Mouse (Mus musculus) monocyte, adult 5-6 weeks (primary cell): ENCODE measurements at regions not wholly inside any gene's neighbourhood (a gene's known extent, or its start where the extent isn't known, plus 50 kb on each side); places are given as distances from the start of the nearest gene placed in this dataset.
"Not testable (repeated sequence)": the region's sequence is repeated elsewhere in the genome, so short reads cannot be mapped to it uniquely, and the experiment has no call there.

Experiments used
- ATAC-seq: fragments of 153-309, 156-312 bp; replicated peaks from 2 replicates; pipeline ENCODE4 v1.8.0; 2017; ENCODE audit warnings: mild to moderate bottlenecking; ENCODE audit not compliant: low TSS enrichment, insufficient number of reproducible peaks, severe bottlenecking, poor library complexity, low FRiP score

DNA sequence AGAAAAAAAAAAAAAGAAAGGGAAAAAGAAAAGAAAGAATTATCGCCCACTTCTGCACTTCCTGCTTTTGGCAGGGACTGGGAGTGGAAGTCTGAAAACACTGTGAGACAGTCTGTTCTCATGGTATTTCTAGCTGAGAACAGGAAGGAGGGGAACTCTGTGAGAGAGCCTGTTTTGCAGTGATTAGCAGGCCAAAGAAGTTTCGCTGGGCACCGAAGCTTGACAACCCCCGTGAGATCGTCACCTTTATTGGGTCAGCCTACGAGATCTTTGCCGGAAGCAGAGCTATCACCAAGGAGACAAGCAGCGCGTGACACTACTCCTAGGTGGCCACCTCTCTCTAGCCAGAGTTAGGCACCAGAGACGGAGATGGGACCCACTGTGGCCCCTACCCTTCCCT, 78.2 kb upstream of the Atxn1 start:
- peak; percentile 47; the same call in 1 of the 2 replicates for ATAC-seq

GRCm38 (mm10) chr13:46042224-46042623, 77.4 kb upstream of the Atxn1 start:
- ATAC-seq, result no peak

- ATAC-seq, result no peak
Measured at GRCm38 (mm10) chr13:46041475-46041874, 76.7 kb upstream of the Atxn1 start.

DNA sequence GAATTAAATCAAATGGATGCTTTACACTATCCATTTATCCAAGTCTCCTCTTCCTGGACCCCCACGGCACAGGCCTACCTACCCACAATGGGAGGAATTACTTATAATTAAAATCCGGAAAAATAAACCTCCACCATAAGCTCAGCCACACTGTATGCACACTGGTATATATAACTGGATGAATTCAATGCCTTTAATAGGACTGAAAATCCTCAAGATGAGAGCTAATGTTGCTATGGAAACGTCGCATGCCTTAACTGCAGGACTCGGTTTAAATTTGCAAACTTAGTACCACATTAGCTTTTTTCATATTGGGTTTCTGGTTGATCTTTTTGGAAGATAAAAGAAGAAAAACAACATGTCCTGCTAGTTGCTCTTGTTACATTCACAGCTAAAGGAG, 75.3 kb upstream of the Atxn1 start:
- no peak for ATAC-seq

- no peak for ATAC-seq
Measured at GRCm38 (mm10) chr13:46038441-46039331, 73.9 kb upstream of the Atxn1 start.

GRCm38 (mm10) chr13:46032281-46032680, 67.5 kb upstream of the Atxn1 start:
- ATAC-seq, result no peak

DNA sequence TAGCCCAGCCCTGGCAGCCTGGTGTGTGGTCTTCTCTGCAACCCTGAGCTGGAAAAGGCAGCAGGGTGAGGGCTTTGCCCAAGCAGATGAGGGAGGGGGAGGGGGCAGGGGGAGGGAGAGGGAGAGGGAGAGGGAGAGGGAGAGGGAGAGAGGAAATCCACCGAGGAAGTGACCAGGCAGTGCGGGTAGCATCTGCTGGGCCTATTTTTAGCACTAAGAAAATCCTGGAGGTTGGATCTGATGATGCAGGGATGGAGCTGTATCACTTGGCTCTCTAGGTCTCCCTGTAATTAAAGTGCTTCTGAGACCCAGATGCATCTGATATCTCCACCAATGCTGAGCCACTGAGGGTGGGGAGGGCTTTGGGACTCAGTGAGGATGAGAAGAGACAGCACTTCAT, 61.2 kb upstream of the Atxn1 start:
- no peak for ATAC-seq

- ATAC-seq, result no peak
Measured at GRCm38 (mm10) chr13:46023630-46024041, 58.8 kb upstream of the Atxn1 start.

- no peak for ATAC-seq
Measured at GRCm38 (mm10) chr13:46023187-46023586, 58.4 kb upstream of the Atxn1 start.

GRCm38 (mm10) chr13:46020945-46021835, 56.4 kb upstream of the Atxn1 start:
- no peak for ATAC-seq

DNA sequence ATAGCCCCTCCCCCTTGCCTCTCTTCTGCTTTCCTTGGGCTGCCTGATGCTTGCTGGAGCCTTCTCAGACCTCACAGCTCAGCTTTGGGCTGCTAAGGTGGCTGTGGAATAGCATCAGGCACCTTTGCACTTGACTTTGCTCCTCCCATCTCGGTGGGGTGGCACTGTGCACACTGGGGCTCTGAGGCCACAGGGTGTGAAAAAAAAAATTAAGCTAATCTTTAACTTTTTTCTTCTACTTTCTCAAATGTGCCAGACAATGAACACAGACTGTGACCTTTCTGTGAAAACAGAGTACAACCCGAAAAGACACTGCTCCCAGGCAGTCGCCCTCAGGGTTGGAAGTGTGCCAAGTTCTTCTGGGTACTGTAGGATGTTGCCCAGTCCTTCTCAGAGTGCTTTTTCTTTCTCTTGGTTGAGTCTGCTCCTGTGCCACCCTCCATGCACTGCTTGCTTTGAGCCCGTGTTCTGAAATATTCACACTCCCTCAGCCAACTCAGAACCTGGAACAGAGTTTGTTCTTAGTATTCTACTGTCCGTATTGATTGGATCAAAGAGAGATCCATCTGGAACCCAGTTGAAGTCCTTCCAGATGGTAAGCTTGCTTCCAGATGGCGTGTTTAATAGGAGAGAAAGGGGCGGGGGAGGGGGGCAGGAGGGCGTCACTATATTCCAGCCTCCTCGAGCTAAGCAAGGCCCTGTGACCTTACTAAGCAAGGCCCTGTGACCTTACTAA, 54.8 kb upstream of the Atxn1 start:
- ATAC-seq, result no peak

DNA sequence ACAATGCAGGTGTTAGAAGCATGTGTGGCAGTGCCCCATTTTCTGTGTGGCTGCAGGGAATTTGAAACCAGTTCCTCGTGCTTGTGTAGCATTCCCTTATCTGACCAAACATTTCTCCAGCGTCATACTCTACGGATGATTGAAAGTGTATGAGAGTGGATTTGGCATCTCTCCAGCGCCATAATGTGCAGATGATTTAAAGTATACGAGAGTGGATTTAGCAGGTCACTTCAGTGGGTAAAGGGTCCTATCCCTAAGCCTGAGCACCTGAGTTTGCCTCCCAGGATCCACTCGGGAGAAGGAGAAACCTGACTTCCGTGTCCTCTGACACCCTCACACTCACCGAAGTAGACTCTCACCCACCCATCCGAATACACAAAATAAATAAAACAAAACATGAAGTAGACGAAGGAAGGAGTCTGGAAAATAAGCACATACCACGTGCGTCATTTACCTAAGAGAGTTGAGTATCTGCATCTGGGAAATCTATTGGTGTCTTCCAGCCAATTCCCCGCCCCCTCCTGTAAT, 54.2 kb upstream of the Atxn1 start:
- ATAC-seq, result no peak

DNA sequence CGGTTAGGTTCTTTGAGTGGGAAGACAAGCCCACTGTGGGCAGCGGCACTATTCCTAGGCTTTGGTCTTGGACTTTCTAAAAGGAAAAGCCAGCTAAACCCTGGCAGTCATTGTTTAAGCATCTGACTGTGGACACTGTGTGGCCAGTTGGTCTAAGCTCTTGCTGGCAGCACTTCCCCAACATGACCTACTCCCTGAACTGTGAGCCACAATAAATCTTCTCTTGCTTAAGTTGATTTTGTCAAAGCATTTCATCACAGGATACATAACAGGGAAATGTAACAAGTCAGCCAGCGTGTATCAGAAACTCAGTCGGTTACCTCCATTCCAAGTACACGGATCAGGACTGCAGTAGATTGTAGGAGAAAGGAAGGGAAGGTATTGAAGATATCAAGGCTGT, 52.9 kb upstream of the Atxn1 start:
- ATAC-seq, result no peak

DNA sequence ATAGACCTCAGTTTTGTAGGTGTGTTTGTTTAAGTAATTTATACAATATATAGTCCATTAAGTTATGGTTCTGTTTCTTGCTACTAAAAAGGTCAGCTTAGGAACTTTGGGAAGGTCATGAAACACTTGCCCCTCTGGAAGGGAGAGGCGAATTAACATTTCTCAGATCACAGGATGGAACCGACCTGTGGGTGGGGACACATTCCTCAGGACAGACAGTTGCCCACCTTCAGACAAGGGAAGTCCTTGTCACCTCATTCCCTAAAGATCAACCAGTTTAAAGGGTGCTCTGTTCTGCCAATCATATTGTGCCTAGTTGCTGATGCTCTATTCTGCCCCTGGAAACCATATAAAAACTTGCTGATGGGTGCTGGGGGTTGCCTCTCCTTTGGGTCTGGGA, 52.2 kb upstream of the Atxn1 start:
- not testable (repeated sequence) for ATAC-seq

DNA sequence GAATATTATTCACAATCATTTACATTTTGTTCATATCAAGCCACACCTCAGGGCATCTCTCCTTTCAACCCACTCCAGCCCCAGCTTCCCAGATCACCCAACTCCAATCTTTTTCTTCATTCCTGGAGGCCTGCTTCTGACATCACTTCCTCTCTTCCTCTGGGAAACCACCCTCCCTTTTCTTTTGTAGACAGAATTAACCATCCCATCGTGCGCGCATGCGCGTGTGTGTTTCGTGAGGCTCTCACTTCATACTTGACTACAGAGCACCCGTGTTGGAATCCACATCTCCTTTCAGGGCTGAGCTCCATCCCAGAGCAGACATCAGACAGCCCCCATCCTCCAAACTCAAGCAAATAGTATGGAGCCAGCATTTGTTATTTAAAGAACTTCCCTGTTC, 50.4 kb upstream of the Atxn1 start:
- ATAC-seq, result no peak

- ATAC-seq, result no peak
Measured at GRCm38 (mm10) chr13:46014637-46015036, 49.8 kb upstream of the Atxn1 start.
